Mouse (Mus musculus): ENCODE data around the gene Chka. TPM values are rescaled to one million over a fixed set of nuclear protein-coding genes. Genes with fewer than 3 reads are reported as not detected.

Gene Chka
- total RNA-seq, 2 experiments from 2014 or later = 1.8 to 2.3 TPM

DNA sequence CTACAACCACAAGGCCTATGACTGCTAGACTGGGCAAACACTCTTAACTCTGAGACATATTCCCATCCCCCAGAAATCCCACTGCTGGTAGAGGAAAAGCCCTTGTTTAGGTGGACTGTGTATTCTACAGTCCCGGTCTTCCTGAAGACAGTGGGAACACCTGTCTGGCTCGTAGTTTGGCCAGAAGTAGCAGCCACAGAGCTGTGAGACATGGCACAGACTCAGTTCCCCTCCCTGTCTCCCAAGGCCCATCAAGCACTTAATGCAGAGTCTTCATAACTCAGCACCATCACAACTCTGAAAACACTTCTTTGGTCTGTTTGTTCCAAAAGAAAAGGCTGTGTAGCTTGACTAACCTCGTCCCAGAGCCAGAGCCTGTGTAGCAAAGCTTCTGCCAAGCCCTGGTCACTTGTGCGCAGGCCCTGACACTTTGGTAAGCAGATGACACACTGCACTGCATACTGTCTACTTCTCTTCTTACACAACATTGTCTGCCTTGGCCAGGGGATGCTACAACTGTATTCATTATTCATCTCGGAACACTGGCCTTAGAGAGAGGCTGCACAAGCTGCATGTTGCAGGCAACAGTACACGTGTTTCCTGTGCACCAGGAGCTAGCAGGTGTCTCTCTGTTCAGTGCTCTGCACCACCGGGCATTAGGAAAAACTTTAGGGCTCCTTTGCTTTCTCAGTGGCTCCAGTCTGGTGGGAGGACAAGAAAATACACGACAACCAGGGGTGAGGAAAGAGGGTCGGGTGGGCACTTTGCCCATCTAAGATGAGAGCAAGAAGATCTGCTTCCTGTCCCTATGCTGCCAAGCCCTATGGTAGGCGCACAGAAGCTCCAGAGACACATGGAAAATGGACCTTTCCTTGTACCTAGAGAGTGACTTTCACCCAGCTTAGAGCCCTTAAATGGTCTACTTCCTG lies 4.6 kb upstream of the Chka start:
- no peak for DNase-seq

GRCm38 (mm10) chr19:3847711-3848110 lies 3.9 kb upstream of the Chka start:
- no peak for DNase-seq

DNA sequence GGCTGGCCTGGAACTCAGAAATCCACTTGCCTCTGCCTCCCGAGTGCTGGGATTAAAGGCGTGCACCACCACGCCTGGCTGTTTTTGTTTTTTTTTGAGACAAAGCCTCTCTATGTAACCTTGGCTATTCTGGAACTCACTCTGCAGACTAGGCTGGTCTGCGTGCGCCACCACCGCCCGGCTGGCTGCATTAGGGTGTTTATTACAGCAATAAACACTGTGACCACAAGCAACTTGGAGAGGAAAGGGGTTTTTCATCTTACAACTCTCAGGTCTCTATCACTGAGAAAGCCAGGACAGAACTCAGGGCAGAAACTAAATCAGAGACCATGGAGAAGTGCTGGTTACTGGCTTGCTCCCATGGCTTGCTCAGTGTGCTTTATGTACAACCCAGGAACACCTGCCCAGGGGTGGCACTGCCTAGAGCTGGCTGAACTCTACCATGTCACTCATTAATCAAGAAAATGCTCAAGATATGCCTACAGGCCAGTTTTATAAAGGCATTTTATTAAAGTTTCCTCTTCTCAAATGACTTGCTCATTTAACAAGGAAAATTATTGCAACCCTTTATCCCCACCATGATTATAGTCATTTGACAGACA lies 3.3 kb upstream of the Chka start:
- no peak for DNase-seq

- no peak for DNase-seq
These were observed 2.3 kb upstream of the Chka start for GRCm38 (mm10) chr19:3849251-3849650.

GRCm38 (mm10) chr19:3850076-3850475 lies 1.5 kb upstream of the Chka start:
- DNase-seq = no peak

- DNase-seq = peak; percentile 27
These were observed 615 bp upstream of the Chka start for GRCm38 (mm10) chr19:3850847-3851469.

- peak; percentile 50 for DNase-seq
These were observed 557 bp downstream of the Chka start for GRCm38 (mm10) chr19:3851979-3852681.

DNA sequence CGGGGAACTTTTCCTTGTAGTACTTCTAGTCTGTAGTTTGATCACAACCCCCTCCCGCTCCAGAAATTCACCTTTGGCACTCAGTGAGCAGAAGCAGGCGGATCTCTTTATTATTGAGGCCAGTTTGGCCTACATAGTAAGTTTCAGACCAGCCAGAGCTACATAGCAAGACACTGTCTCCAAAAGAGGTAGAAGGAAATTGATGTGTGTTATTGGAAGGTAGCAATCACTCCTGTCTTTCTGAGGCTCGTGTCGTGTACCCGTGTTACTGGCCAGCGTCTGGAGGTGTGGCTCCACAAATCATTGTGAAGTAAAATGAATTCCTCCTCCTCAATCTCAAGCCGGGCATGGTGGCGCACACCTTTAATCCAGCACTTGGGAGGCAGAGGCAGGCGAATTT lies 1.5 kb downstream of the Chka start:
- DNase-seq = no peak

- DNase-seq = no peak
These were observed 2.3 kb downstream of the Chka start for GRCm38 (mm10) chr19:3853891-3854290.

GRCm38 (mm10) chr19:3855091-3855490 lies 3.5 kb downstream of the Chka start:
- no peak for DNase-seq

DNA sequence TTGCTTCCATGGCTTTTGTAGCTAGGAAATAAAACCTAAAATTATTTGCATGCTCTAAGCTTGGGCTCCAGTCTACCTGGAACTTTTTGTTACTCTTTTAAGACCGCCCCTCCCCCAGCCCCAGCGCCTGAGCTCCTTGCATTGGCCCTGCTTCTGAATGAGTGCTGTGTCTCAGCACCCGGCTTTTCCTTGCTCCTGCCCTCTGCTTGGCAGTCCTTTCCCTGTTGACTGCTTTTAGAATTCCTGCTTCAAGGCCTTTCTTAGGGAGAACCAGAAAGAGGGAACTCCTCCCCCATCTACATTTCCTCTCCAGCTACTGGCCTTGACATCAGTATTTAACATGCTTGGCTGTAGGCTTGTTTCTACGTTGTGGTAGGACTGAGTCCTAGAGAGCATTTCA lies 4.0 kb downstream of the Chka start:
- no peak for DNase-seq

GRCm38 (mm10) chr19:3857220-3857619 lies 5.6 kb downstream of the Chka start:
- no peak for DNase-seq

- DNase-seq = no peak
These were observed 11.1 kb downstream of the Chka start for GRCm38 (mm10) chr19:3862713-3863112.

DNA sequence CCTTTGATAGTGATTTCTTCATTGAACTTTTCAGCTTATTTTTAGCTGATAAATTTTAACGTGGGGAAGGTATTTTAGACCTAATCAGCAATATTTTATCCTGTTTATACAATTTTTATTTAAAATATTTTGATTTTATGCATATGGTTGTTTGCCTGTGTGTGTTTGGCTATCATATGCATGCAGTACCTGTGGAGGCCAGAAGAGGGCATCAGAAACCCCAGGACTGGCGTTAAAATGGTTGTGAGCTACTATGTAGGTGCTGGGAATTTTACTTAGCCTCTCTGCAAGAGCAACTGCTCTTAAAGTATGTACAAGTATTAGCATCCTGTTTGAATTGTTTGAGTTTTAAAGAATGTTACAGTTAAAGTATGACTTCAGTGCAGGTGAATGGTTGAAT lies 13.4 kb downstream of the Chka start:
- DNase-seq = no peak

- DNase-seq = no peak
These were observed 16.7 kb downstream of the Chka start for GRCm38 (mm10) chr19:3868290-3868689.

GRCm38 (mm10) chr19:3871468-3871867 lies 19.9 kb downstream of the Chka start:
- no peak for DNase-seq

DNA sequence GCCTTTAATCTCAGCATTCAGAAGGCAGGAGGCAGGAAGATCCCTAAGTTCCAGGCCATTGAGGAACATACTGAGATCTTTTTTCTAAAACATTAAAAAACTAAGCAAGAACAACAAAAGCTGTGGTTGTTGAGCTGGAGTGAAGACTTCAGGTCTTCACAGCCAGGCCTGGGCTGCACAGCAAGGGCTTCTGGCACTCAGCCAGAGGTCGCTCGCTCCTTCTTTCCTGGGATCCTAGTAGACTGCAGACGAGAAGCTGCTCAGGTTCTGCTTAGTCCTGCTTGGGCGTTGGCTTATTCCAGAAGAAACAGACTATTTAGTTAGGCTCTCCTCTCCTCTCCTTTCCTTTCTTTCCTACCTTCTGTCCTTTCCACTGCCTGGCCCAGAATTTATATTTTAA lies 20.8 kb downstream of the Chka start:
- no peak for DNase-seq

DNA sequence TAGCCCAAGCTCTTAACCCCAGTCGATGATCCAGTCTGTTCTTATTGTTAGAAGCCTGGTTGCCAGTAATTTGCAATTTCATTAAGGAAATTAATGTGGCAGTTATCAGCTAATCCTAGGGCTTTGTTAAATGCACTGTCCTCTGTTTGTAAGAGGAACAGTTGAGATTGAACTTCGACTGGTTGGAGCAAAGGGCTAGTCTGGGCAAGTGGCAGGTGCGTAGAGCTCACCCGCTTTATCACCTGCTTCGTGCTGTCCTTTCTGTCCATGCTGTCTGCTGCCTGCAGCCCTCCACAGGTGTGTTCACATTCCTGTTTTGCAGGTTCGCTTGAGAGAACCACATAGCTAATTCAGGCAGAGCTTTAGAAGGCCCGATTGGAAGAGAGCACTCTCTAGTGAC lies 23.5 kb downstream of the Chka start:
- no peak for DNase-seq

DNA sequence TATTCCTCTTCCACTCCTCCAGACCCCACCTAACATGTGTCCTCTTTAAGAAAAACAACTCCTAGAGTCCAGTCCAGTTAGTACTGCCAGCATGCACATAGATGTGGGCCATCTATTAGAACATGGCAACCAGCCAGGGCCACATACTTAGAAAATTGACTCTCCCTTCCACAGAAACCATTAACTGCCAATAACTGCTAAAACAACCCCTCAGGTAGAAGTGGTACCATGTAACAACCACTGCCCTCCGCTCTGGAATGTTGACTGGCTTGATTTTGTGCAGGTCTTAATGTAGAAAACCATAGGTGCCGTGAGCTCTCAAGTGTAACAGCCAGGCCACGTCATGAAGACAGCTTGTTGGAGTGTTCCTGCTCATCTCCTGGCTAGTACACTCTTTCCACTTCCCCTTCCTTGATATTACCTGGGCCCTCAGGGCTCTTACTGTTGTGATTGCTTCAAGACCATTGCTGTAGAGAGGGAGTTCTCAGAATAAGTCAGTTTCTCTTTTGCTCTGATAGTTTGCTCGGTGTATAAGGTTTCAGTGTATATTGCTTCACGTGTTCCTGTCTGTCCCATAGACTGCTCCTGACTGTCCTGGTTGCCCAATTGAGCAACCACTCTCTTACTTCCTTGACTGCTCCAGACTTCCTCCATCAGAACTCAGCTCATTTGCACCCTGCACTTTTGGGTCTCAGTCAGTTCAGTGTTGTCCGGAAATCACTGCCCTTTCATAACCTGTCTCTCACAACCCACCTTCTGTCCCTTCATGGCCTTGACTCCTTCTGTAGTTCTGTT lies 28.7 kb downstream of the Chka start:
- no peak for DNase-seq

DNA sequence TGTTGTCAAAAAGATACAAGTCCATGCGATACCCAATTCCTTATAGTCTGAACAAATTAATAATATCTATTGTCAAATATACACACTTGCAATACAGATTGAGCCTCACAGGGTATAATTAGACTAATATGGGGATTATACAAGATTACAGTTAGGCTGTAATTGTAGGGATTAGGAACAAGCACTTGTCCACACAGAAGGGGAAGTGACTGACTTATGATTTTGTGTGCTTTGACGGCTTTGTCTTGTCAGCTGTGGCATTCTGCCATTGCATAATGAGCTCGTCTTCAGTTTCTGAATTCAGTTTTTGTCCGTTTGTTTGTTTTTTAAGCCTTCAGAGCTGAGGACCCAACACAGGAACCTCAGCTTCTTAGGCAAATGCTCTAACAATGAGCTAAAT lies 30.6 kb downstream of the Chka start:
- DNase-seq = no peak

GRCm38 (mm10) chr19:3884325-3884990 lies 32.9 kb downstream of the Chka start:
- DNase-seq = no peak

Measured in gastrocnemius, postnatal 25 days (tissue).